Mouse (Mus musculus): ENCODE data around the gene Fzd5.

DNA sequence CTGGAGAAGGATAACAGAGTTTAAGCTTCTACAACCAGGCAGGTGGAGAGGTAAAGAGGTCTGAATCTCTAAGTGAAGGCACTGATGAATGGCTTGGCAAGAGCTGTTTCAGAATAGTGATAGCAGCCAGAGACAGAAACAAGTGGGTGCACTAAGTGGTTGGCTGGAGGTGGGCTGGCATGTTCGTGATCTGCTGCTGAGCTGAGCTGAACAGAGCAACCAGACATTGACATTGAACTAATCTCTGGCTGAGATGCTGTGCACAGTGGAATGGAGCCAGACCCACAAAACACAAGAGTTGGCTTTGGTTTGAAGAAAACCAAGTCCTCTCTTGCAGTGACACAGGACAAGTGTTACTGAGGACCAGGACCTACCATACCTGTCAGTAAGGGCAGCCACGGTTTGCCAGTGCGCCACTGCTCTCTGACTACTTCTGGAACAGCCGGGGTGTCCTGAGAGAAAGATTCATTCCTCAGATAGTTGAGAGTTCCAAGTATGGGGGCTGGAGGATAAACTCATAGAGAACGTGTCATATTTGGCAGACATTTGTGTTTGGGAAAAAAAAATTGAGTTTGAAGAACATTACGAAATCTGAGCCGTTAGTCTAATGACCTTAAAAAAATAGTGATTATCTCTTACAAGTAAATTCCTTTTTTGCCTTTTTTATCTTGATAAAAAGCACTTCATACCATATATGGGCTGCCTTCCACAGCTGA is 20.8 kb downstream of the Fzd5 start:
- no peak for TF ChIP-seq TAL1 (IDR thresholded peaks at IDR 0.05; ENCODE audit: low read length)
- TF ChIP-seq GATA1 (IDR thresholded peaks at IDR 0.05; ENCODE audit: low read length), result no peak
